In the genomic region with DNA sequence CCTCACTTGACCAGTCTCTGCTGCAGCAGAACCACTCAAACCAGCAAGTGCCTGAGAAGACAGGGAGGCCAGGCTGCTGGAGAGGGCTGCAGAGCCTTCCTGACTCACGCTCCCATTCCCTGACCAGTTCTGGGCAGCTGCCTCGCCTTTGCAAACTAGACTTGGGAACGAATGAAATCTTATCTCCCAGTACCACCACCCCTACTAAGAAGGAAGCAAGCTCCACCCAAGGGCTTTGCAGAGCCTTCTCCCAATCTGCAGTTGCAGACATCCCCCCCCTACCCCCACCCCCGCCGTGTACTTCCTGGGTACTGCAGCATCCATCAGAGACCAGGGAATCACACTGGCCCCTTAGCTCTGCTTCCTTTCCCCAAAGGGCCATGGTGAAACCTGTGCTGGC, we compare ENCODE assay signal across 25 mouse cellular contexts. TPM values are rescaled to one million over a fixed set of nuclear protein-coding genes. Genes with fewer than 3 reads are reported as not detected.
A peak's percentile ranks its signal among the peaks of the same experiment; 100 is the strongest.
DNase-seq lines count a peak whose midpoint lies in the region; ATAC-seq and TF ChIP-seq lines count a peak whose summit lies in the region.
"Had no signal": no experiment of that assay in that cellular context is flagged by ENCODE, and none has a peak within 500 bp of the region (broad histone marks: within the 10 kb centered on the region; RNA-seq: fewer than 3 reads in every experiment).

No protein-coding gene starts in this region.

- ATAC-seq in G1E (ENCODE audit: extremely low read depth, insufficient number of reproducible peaks, low FRiP score, poor library complexity, severe bottlenecking), result peak; percentile 15; the same call in 1 of the 2 replicates
- peak; percentile 75 for ATAC-seq in liver, embryonic 11.5 days (replicated peaks; ENCODE audit: low FRiP score)
- ATAC-seq in liver, embryonic 16.5 days (ENCODE audit: low read depth), result 0 out of 2 replicates have a peak, but pooled peaks have one; percentile 19
- ATAC-seq: CD4-positive, CD25-positive, alpha-beta regulatory T cell, adult 4 months; forebrain, embryonic 15.5 days had no signal

- H3K36me3 ChIP-seq in G1E (replicated peaks), result no peaks in the 10 kb centered on the region
- H3K36me3 ChIP-seq in liver, embryonic 11.5 days (ENCODE audit: control insufficient read depth, insufficient read depth, low read length), result no peaks in the 10 kb centered on the region
- H3K36me3 ChIP-seq in liver, embryonic 16.5 days (ENCODE audit: control insufficient read depth, insufficient read depth), result no peaks in the 10 kb centered on the region
- H3K36me3 ChIP-seq: embryonic facial prominence, embryonic 15.5 days; forebrain, embryonic 10.5 days; forebrain, embryonic 15.5 days; heart, embryonic 10.5 days; hindbrain, embryonic 13.5 days had no signal

- no peaks in the 10 kb centered on the region for H3K9me3 ChIP-seq in G1E (replicated peaks)
- H3K9me3 ChIP-seq in liver, embryonic 11.5 days (ENCODE audit: control insufficient read depth, low read length), result no peaks in the 10 kb centered on the region
- H3K9me3 ChIP-seq in liver, embryonic 16.5 days (replicated peaks; ENCODE audit: control insufficient read depth, low read length), result no peaks in the 10 kb centered on the region
- H3K9me3 ChIP-seq: embryonic facial prominence, embryonic 15.5 days; forebrain, embryonic 10.5 days; forebrain, embryonic 15.5 days; heart, embryonic 10.5 days; hindbrain, embryonic 13.5 days had no signal

- DNase-seq in 3134 (ENCODE audit: extremely low read depth, insufficient read length, low spot score) (peak; percentile 47), G1E (ENCODE audit: low spot score) (no peak)
- DNase-seq in liver, embryonic 11.5 days (ENCODE audit: low spot score), result no peak
- no peak for DNase-seq in urinary bladder, postnatal 36 days (ENCODE audit: low spot score in 2 of 2)
- DNase-seq in embryo, embryonic 10.5 days (ENCODE audit: low spot score), result no peak
- no peak for DNase-seq in heart, adult 18-20 months
- DNase-seq: adrenal gland, adult 8-10 months; adrenal gland, postnatal 36 days; B cell, adult 2 months; cerebellum, adult 2 months; cerebellum, postnatal 10 days; embryo, embryonic 11 days; gastrocnemius, postnatal 36 days; heart, adult 11 months; heart, postnatal 10 days; heart, postnatal 4 days had no signal

- no peak for TF ChIP-seq CTCF in G1E (IDR thresholded peaks at IDR 0.05; ENCODE audit: low read depth, low read length)

- no peak overlapping the region for H3K9ac ChIP-seq in liver, embryonic 11.5 days (ENCODE audit: low read depth, low read length)
- no peak overlapping the region for H3K9ac ChIP-seq in liver, embryonic 16.5 days (ENCODE audit: low read depth, low read length)
- H3K9ac ChIP-seq: embryonic facial prominence, embryonic 15.5 days; forebrain, embryonic 15.5 days; hindbrain, embryonic 13.5 days had no signal

- peaks cover 9% of the 10 kb centered on the region for H3K4me1 ChIP-seq in G1E (ENCODE audit: insufficient read depth, low read depth, low read length)
- peaks cover 7% of the 10 kb centered on the region for H3K4me1 ChIP-seq in liver, embryonic 11.5 days (replicated peaks; ENCODE audit: control insufficient read depth, insufficient read depth, low read length)
- H3K4me1 ChIP-seq in liver, embryonic 16.5 days (ENCODE audit: control insufficient read depth, low read depth, low read length), result no peaks in the 10 kb centered on the region; the same call in 1 of the 2 replicates
- H3K4me1 ChIP-seq: embryonic facial prominence, embryonic 15.5 days had no signal

- peaks cover 59% of the 10 kb centered on the region for H3K27me3 ChIP-seq in G1E (ENCODE audit: insufficient read depth, low read length)
- 0 out of 2 replicates have a peak, but pooled peaks cover 3% of the 10 kb centered on the region for H3K27me3 ChIP-seq in liver, embryonic 11.5 days (replicated peaks; ENCODE audit: control insufficient read depth, insufficient read depth, low read length)
- no peaks in the 10 kb centered on the region for H3K27me3 ChIP-seq in liver, embryonic 16.5 days (ENCODE audit: control insufficient read depth, insufficient read depth, low read depth, low read length)
- H3K27me3 ChIP-seq: embryonic facial prominence, embryonic 15.5 days; forebrain, embryonic 15.5 days had no signal

- H3K27ac ChIP-seq in liver, embryonic 11.5 days (ENCODE audit: low read depth, low read length), result no peak overlapping the region
- H3K27ac ChIP-seq in liver, embryonic 16.5 days (ENCODE audit: low read length), result no peak overlapping the region
- H3K27ac ChIP-seq: embryonic facial prominence, embryonic 15.5 days; forebrain, embryonic 10.5 days; forebrain, embryonic 15.5 days; heart, embryonic 10.5 days; hindbrain, embryonic 13.5 days had no signal

- 42% methylated on average over 5 of the region's 5 CpGs for WGBS in liver, embryonic 11.5 days
- 17% methylated on average over 5 of the region's 5 CpGs for WGBS in liver, embryonic 16.5 days (ENCODE audit: insufficient replicate concordance)

- no peak overlapping the region; the same call in 1 of the 2 replicates for H3K4me2 ChIP-seq in liver, embryonic 11.5 days
- H3K4me2 ChIP-seq in liver, embryonic 16.5 days (ENCODE audit: low read depth, low read length), result no peak overlapping the region
- H3K4me2 ChIP-seq: embryonic facial prominence, embryonic 15.5 days; forebrain, embryonic 15.5 days; hindbrain, embryonic 13.5 days had no signal

- no peak overlapping the region for H3K4me3 ChIP-seq in G1E (ENCODE audit: low read depth, low read length)
- no peak overlapping the region for H3K4me3 ChIP-seq in liver, embryonic 11.5 days (ENCODE audit: low read depth, low read length)
- H3K4me3 ChIP-seq in liver, embryonic 16.5 days (ENCODE audit: low read depth, low read length), result no peak overlapping the region
- H3K4me3 ChIP-seq: embryonic facial prominence, embryonic 15.5 days; erythroblast, embryonic 14.5 days; forebrain, embryonic 10.5 days; forebrain, embryonic 15.5 days; heart, embryonic 10.5 days; hindbrain, embryonic 13.5 days had no signal

RNA-seq across cellular contexts. Expression of a gene that starts 31.3 kb away (rescaled TPM):
- total RNA-seq in G1E (2014; fragmentation: Nextera tagmentation), result not detected in 2 replicates
- total RNA-seq in G1E (2017), result 0.11 and 0.12 TPM in 2 replicates
- polyA plus RNA-seq in G1E (2012), result 0.03 and 0.04 TPM in 2 replicates
- 0.11 and 0.25 TPM in 2 replicates for polyA plus RNA-seq in liver, embryonic 11.5 days (2014; fragmentation: Nextera tagmentation; extraction: Ambion mirVana)
- 0.11 and 0.22 TPM in 2 replicates for polyA plus RNA-seq in liver, embryonic 16.5 days (2015; fragmentation: Nextera tagmentation; extraction: Ambion mirVana)
- not detected for total RNA-seq in heart, adult 18-20 months (2021)
- total RNA-seq: gastrocnemius, postnatal 36 days had no signal
- polyA plus RNA-seq: CD4-positive, CD25-positive, alpha-beta regulatory T cell, adult 4 months; cerebellum, adult 2 months; erythroblast, embryonic 14.5 days; heart, embryonic 10.5 days; heart, embryonic 14.5 days had no signal

RNA-seq across cellular contexts. Expression of a gene that starts 39.2 kb away (rescaled TPM):
- total RNA-seq in G1E (2014; fragmentation: Nextera tagmentation) (114 and 124 TPM in 2 replicates), G1E (2017) (261 and 281 TPM in 2 replicates)
- polyA plus RNA-seq in G1E (2012), result 12.3 and 15.2 TPM in 2 replicates
- polyA plus RNA-seq in liver, embryonic 11.5 days (2014; fragmentation: Nextera tagmentation; extraction: Ambion mirVana), result 271 and 282 TPM in 2 replicates
- polyA plus RNA-seq in liver, embryonic 16.5 days (2015; fragmentation: Nextera tagmentation; extraction: Ambion mirVana), result 141 and 145 TPM in 2 replicates
- 100 to 1,000 TPM; 240 to 264 TPM for total RNA-seq in heart, adult 18-20 months (2021)

Comparison
In these comparisons a context has a peak if more than half of its experiments do, and no peak if none do; other contexts are left out.
1. ATAC-seq: peak in every context shown above with its lines; median percentile 75 in liver, embryonic 11.5 days; 19 in liver, embryonic 16.5 days; 15 in G1E.